Mouse (Mus musculus) kidney, postnatal 25 days (tissue): ENCODE data around the gene Cst11.
"Not testable (repeated sequence)": the region's sequence is repeated elsewhere in the genome, so short reads cannot be mapped to it uniquely, and the experiment has no call there.

ENCODE experiments used
- DNase-seq, 2 experiments: peaks; one replicate each; pipeline ENCODE4 v3.0.0; 2021; ENCODE audit warnings: mixed read lengths in 2 of 2

The Cst11 gene

GRCm38 (mm10) chr2:148771397-148771796, at the start of gene Cst11:
Gene Cst11 (minus strand): TSS chr2:148771497.
- not testable (repeated sequence) for DNase-seq

- DNase-seq = no peak
Measured at GRCm38 (mm10) chr2:148819909-148820308, 48.6 kb upstream of the Cst11 start, which contains the start of gene Cst13. Gene Cst13 (plus strand): TSS chr2:148820081.

GRCm38 (mm10) chr2:148806696-148807095, 35.4 kb upstream of the Cst11 start:
- DNase-seq = no peak

- peak; percentile 9 to 52 for DNase-seq
Measured at GRCm38 (mm10) chr2:148801491-148801921, 30.2 kb upstream of the Cst11 start.

GRCm38 (mm10) chr2:148798485-148798884, 27.2 kb upstream of the Cst11 start, which contains the start of gene Cst8:
Gene Cst8 (plus strand): TSS chr2:148798785.
- DNase-seq = no peak

GRCm38 (mm10) chr2:148789142-148789541, 17.8 kb upstream of the Cst11 start, which contains the start of gene Cst12:
Gene Cst12 (plus strand): TSS chr2:148789361.
- DNase-seq = no peak

- no peak for DNase-seq
Measured at GRCm38 (mm10) chr2:148781709-148782108, 10.4 kb upstream of the Cst11 start, which contains the start of gene 8030411F24Rik. Gene 8030411F24Rik (plus strand): TSS chr2:148782009.

GRCm38 (mm10) chr2:148763648-148764388, 7.5 kb downstream of the Cst11 start:
- DNase-seq = no peak

- no peak for DNase-seq
Measured at GRCm38 (mm10) chr2:148754310-148754846, 16.9 kb downstream of the Cst11 start.

- peak; percentile 53 to 79 for DNase-seq
Measured at GRCm38 (mm10) chr2:148751893-148752813, 19.1 kb downstream of the Cst11 start.

GRCm38 (mm10) chr2:148750058-148750457, 21.2 kb downstream of the Cst11 start, which contains the start of gene Cstl1:
Gene Cstl1 (plus strand): TSS chr2:148750358.
- DNase-seq = no peak

GRCm38 (mm10) chr2:148743846-148744407, 27.4 kb downstream of the Cst11 start:
- DNase-seq = peak; percentile 38 to 54

GRCm38 (mm10) chr2:148743001-148743400, 28.3 kb downstream of the Cst11 start:
- peak in 1 of 2 experiments; percentile 39 for DNase-seq

- peak; percentile 95 to 97 for DNase-seq
Measured at GRCm38 (mm10) chr2:148732327-148733000, 38.8 kb downstream of the Cst11 start, which contains the start of gene Napb. Gene Napb (minus strand): TSS chr2:148732467.

- DNase-seq = peak; percentile 14 to 42
Measured at GRCm38 (mm10) chr2:148731614-148732326, 39.5 kb downstream of the Cst11 start.

GRCm38 (mm10) chr2:148719271-148719995, 51.9 kb downstream of the Cst11 start:
- DNase-seq = no peak
